Mouse (Mus musculus) gastrocnemius, postnatal 4 days (tissue): ENCODE measurements around the gene Kcnn4. TPM values are rescaled to one million over a fixed set of nuclear protein-coding genes. Genes with fewer than 3 reads are reported as not detected.

Experiments
- DNase-seq, 2 experiments: peaks; one replicate each; pipeline ENCODE4 v3.0.0; 2021 to 2022; ENCODE audit warnings: low spot score in 2 of 2, mixed read lengths in 2 of 2
- total RNA-seq, 2 experiments: library from RNA; stranded (reverse); gene quantifications; 2 replicates each; pipeline ENCODE4 v1.2.3; 2021

Gene Kcnn4
- total RNA-seq, 2 experiments from 2014 or later: 0.61 to 0.93 TPM

- no peak for DNase-seq
Measured at GRCm38 (mm10) chr7:24365258-24366014, 4.6 kb upstream of the Kcnn4 start.

DNA sequence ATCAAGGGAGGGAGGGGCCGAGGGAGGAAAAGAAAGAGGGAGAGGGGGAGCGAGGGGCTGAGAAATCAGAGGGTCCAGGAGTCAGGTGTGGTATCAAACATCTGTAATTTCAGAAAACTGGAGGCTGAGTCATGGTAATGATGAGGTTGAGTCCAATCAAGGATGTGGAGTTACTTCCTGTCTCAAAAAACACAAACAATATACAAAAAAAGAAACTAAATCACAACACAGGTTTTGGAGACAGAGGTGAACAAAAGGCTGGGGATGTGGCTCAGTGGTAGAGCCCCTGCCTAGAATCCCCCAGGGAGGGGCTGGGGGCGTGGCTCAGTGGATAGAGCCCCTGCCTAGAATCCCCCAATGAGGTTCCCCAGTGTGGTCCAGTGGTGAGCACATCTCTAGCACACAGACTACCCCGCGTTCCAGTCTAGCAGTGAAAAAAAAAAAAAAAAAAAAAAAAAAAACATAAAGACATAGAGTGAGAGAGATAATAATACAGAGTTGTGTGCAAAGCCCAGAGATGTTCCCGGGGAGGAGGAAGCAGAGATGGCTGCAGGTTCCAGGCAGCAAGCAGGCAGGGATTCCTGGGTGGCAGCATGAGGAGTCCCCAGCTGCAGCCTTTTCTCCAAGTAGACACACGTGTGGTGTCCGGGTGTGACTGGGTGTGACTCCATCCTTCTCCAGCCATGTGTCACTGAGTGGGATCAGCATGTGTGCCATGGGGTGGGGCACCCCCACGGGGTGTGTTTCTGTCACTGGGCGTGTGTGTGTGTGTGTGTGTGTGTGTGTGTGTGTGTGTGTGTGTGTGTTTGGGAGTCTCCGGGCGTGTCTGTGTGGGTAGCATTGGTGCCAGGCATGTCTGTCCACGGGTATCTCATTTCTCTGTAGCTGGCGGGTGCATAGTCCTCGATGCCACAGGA lies 3.1 kb upstream of the Kcnn4 start:
- DNase-seq: no peak

DNA sequence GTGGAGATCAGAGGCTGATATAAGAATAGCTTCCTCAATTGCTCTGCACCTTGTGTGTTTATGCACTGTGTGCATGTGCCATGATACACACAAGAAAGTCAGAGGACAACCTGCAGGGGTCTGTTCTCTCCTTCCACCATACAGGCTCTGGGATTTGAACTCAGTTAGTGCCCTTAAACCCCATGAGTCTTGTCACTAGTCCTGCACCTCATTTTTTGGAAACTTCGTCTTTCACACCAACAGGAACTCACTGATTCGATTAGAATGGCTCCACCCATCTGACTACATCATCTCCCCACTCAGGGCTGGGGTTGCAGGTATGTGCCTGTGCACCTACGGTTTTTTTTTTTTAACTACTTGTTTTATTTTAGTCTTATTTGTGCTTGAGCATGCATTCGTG lies 1.8 kb upstream of the Kcnn4 start:
- no peak for DNase-seq

GRCm38 (mm10) chr7:24368946-24369345 lies 1.1 kb upstream of the Kcnn4 start:
- no peak for DNase-seq

GRCm38 (mm10) chr7:24371012-24371808 lies 1.1 kb downstream of the Kcnn4 start:
- no peak for DNase-seq

GRCm38 (mm10) chr7:24371809-24372145 lies 1.7 kb downstream of the Kcnn4 start:
- no peak for DNase-seq

DNA sequence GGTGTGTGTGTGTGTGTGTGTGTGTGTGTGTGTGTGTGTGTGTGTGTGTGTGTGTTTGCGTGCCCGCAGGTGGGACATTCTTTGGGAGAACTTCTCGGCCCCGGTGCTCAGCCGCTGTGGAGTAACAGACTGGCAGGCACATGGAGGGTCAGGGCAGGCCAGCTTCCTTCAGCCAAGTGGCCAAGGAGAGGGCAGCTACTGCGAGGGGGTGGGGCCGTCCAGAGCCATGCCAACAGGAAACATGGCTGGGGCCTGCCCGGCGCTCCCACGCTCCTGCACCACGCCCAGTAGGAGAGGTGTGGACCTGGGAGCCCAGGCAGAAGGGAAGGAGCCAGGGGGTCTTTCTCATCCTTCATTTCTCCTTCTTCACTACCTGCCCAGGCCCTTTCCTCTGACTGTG lies 2.2 kb downstream of the Kcnn4 start:
- DNase-seq: no peak

DNA sequence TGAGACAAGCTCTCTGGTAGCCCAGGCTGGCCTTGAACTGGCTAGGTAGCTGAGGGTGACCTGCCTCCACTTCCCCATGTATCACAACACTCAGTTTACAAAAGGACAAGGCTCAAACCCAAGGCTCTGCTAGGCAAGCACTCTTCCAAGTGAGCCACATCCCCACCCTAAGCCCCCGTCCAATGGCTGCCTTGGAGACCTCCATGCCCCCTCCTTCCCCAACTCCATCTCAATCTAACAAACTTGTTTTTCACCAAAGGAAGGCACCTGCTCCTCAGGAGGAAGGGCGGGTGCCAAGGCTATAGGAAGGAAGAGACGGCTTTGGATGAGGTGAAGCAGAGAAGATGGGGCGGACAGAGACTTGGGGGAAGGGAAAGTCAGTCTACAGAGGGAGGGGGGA lies 2.7 kb downstream of the Kcnn4 start:
- no peak for DNase-seq

- DNase-seq: peak in 1 of 2 experiments; percentile 31
Measured at GRCm38 (mm10) chr7:24373538-24374379, 3.7 kb downstream of the Kcnn4 start.

- DNase-seq: no peak
Measured at GRCm38 (mm10) chr7:24376456-24376855, 6.4 kb downstream of the Kcnn4 start.

GRCm38 (mm10) chr7:24377091-24377865 lies 7.2 kb downstream of the Kcnn4 start:
- DNase-seq: peak in 1 of 2 experiments; percentile 46

DNA sequence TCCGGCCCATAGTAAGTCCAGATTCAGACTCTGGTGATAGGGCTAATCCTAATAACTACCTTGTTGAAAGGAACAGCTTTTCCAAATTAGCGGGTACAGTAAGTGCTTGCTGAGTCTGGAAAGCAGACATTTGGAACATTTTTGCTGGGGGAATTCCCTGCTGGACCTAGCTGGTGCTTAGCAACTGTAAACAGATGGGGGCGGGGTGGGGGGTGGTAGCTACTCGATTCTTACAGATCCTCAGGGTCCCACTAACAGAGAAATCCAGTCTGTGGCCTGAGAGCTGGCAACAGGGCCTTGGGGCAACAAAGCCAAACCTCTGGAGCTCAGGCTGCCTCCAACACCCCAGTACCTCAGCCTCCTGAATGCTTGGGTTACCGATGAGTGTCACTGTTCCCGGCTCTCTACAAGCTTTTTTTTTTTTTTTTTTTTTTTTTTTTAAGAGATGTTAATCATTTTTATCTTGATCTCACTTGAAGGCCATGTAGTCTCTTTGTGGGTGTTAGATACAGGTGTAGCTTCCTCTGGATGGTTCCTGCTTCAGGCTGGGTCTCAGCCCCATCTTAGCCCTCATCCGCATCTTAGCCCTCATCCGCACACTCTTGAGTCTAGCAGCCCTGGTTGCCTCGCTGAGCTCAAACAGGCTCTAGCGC lies 8.1 kb downstream of the Kcnn4 start:
- DNase-seq: no peak

DNA sequence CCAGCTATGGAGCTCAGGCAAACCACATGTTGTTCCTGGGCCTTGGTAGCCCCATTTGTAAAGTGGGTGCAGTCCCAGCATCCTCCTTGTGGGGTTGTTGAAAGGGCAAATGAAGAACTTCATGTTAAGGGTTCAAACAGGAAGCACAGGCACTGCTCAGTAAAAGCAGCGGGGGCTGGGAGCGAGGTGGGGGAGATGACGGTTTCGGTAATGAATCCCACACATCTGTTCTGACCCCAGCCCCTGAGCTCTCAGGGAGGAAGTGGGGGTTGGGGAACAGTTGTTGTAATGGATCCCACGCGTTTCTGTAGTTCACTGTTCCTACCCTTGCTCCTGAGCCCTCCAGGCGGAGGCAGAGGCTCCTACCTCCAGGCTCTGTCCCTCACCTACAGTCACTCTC lies 9.9 kb downstream of the Kcnn4 start:
- DNase-seq: no peak

- DNase-seq: no peak
Measured at GRCm38 (mm10) chr7:24380370-24380769, 10.3 kb downstream of the Kcnn4 start.

DNA sequence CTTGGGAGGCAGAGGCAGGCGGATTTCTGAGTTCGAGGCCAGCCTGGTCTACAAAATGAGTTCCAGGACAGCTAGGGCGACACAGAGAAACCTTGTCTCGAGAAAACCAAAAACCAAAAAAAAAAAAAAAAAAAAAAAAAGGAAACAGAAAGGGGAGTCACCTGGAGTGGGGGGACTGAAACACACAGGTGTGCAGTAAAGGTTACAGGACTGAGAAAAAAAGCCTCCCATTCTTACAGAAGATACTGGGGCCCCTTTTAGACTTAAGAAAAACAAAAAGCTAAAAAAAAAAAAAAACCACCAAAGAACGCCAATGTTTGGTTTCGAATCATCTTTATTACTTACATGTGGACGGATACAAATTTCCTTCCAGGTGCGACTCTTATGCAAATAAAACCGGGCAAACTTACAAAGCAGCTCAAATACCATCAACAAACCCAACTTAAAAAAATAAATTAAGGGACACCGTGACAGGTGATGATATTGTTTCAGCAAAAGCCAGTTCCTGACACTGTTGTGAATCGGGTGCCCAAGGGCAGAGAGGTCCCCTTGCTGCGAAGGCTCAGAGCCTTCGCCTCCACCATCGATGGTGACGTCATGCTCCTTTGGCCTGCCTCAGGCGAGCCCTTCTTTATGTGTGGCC lies 12.8 kb downstream of the Kcnn4 start:
- DNase-seq: no peak

DNA sequence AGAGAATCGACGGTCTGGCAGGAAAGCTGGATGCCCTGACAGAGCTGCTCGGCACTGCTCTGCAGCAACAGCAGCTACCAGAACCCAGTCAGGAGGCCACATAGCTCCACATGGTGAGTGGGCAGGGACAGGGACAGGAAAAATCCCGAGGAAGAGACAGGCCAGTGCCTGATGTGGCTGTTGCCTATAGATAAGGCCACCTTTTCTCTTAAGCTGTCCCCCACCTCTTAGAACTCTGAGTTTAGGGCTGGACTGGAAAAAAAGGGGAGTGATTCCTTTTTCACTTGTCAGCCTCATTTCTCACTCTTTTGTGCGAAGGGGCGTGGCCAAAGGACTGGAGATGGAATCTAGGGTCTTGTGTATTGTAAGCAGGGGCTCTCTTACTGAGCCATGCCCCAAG lies 14.0 kb downstream of the Kcnn4 start:
- no peak for DNase-seq

DNA sequence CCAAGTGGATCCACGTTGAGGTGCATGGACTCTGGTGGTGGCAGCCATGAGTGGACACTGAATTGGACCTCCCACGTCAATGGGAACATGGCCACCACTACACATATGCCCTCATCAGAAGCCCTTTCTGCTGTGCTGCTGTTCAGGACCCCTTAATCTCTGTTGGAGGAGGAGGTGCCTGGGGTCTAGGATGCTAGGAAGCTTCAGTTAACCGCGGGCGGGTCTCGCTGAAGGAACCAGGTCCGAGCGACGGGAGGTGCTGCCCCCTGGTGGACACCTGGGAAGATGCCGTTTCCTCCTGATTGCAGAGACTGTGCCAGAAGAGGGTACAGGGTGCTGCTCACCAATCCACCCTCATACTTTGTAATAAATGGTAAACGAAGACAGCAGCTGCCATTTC lies 14.8 kb downstream of the Kcnn4 start:
- DNase-seq: peak; percentile 40 to 62

DNA sequence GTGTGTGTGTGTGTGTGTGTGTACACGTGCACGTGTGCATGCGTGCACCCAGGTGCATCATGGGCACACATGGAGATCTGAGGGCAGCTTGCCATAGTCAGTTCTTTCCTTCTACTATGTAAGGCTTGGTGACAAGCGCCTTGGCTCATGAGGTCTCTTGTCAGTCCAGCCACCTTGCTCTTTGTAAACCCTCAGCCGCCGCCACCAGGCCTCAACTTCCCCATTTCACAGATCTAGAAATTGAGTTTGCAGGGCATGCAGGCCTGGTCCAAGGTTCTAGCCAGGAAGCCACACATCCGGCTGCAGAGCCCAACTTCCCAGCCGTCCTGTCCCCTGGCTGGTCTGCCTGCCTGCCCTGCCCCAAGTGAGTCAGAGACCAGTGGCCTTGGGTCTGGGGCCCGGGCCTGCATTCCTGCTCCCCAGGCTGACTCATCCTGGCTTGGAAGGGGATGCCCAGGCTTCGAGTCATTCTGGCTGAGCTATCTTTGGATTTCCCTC lies 17.0 kb downstream of the Kcnn4 start:
- DNase-seq: peak in 1 of 2 experiments; percentile 43
